ENCODE assay signal across 11 mouse cellular contexts in genomic region chr14:120626223-120626935, GRCm38 (mm10).
DNase-seq lines count a peak whose midpoint lies in the region; ATAC-seq and TF ChIP-seq lines count a peak whose summit lies in the region.
"Had no signal": no experiment of that assay in that cellular context is flagged by ENCODE, and none has a peak within 500 bp of the region (broad histone marks: within the 10 kb centered on the region; RNA-seq: fewer than 3 reads in every experiment).

No protein-coding gene starts in this region.

- WGBS in forebrain, postnatal 0 days, result 54% methylated on average over 9 of the region's 9 CpGs
- 46% methylated on average over 9 of the region's 9 CpGs for WGBS in midbrain, embryonic 15.5 days
- 82% methylated on average over 9 of the region's 9 CpGs for WGBS in heart, adult 2 months

- intact Hi-C loops in heart, adult 2 months (cut with DNase I), result no loop called here
- intact Hi-C loops in gastrocnemius, postnatal 14 days (cut with DNase I; ENCODE audit: low total_unique reads), result no loop called here

- peak; percentile 85 for ATAC-seq in forebrain, postnatal 0 days
- peak; percentile 94 for ATAC-seq in midbrain, embryonic 15.5 days (replicated peaks)

- peak; percentile 25 to 33 for DNase-seq in cerebellum, postnatal 14 days
- no peak for DNase-seq in cerebellum, adult 18-20 months
- DNase-seq in forebrain, postnatal 0 days, result peak; percentile 59
- peak; percentile 25 to 48 for DNase-seq in kidney, postnatal 36 days
- DNase-seq in heart, adult 2 months, result no peak
- DNase-seq in spleen, adult 12 weeks (ENCODE audit: low spot score), result no peak
- DNase-seq in gastrocnemius, postnatal 14 days, result no peak
- DNase-seq: heart, postnatal 36 days had no signal

- H3K4me1 ChIP-seq in forebrain, postnatal 0 days (ENCODE audit: insufficient read depth), result no peaks in the 10 kb centered on the region
- H3K4me1 ChIP-seq in midbrain, embryonic 15.5 days, result peaks cover 7% of the 10 kb centered on the region
- H3K4me1 ChIP-seq in heart, adult 2 months (ENCODE audit: control insufficient read depth, insufficient read depth, low read length), result no peaks in the 10 kb centered on the region
- H3K4me1 ChIP-seq: embryonic facial prominence, embryonic 15.5 days; liver, embryonic 15.5 days had no signal

- no peaks in the 10 kb centered on the region for H3K79me2 ChIP-seq in heart, adult 2 months (replicated peaks; ENCODE audit: control insufficient read depth, insufficient read depth, low read length)

- H3K4me3 ChIP-seq in forebrain, postnatal 0 days (ENCODE audit: low read depth, low read length), result no peak overlapping the region
- no peak overlapping the region for H3K4me3 ChIP-seq in midbrain, embryonic 15.5 days
- H3K4me3 ChIP-seq in heart, adult 2 months, result no peak overlapping the region
- H3K4me3 ChIP-seq: embryonic facial prominence, embryonic 15.5 days; liver, embryonic 15.5 days had no signal

- no peak for TF ChIP-seq POLR2A in heart, adult 2 months (IDR thresholded peaks at IDR 0.05; ENCODE audit: insufficient read depth, low read depth, low read length)

- TF ChIP-seq EP300 in heart, adult 2 months (IDR thresholded peaks at IDR 0.05; ENCODE audit: insufficient read depth, low read depth, low read length), result no peak

- no peaks in the 10 kb centered on the region for H3K9me3 ChIP-seq in forebrain, postnatal 0 days (ENCODE audit: low read length)
- no peaks in the 10 kb centered on the region for H3K9me3 ChIP-seq in midbrain, embryonic 15.5 days
- H3K9me3 ChIP-seq: embryonic facial prominence, embryonic 15.5 days; liver, embryonic 15.5 days had no signal

- H3K9ac ChIP-seq in forebrain, postnatal 0 days, result no peak overlapping the region
- H3K9ac ChIP-seq in midbrain, embryonic 15.5 days, result no peak overlapping the region
- no peak overlapping the region for H3K9ac ChIP-seq in heart, adult 2 months (ENCODE audit: low read depth, low read length)
- H3K9ac ChIP-seq: embryonic facial prominence, embryonic 15.5 days; liver, embryonic 15.5 days had no signal

- H3K4me2 ChIP-seq in forebrain, postnatal 0 days (ENCODE audit: low read depth), result no peak overlapping the region
- H3K4me2 ChIP-seq in midbrain, embryonic 15.5 days, result no peak overlapping the region; the same call in 1 of the 2 replicates
- H3K4me2 ChIP-seq: embryonic facial prominence, embryonic 15.5 days; liver, embryonic 15.5 days had no signal

- H3K27me3 ChIP-seq in forebrain, postnatal 0 days (ENCODE audit: insufficient read depth, low read length), result no peaks in the 10 kb centered on the region
- H3K27me3 ChIP-seq in midbrain, embryonic 15.5 days (replicated peaks), result no peaks in the 10 kb centered on the region
- no peaks in the 10 kb centered on the region for H3K27me3 ChIP-seq in heart, adult 2 months (ENCODE audit: control insufficient read depth, insufficient read depth, low read length)
- H3K27me3 ChIP-seq: embryonic facial prominence, embryonic 15.5 days; liver, embryonic 15.5 days had no signal

- no peak for TF ChIP-seq CTCF in forebrain, postnatal 0 days (IDR thresholded peaks at IDR 0.05; ENCODE audit: low read depth)
- no peak for TF ChIP-seq CTCF in heart, adult 2 months (IDR thresholded peaks at IDR 0.05)

- no peaks in the 10 kb centered on the region for H3K36me3 ChIP-seq in forebrain, postnatal 0 days (ENCODE audit: insufficient read depth)
- H3K36me3 ChIP-seq in midbrain, embryonic 15.5 days (replicated peaks), result no peaks in the 10 kb centered on the region
- no peaks in the 10 kb centered on the region for H3K36me3 ChIP-seq in heart, adult 2 months (ENCODE audit: control insufficient read depth, insufficient read depth, low read length)
- H3K36me3 ChIP-seq: embryonic facial prominence, embryonic 15.5 days; liver, embryonic 15.5 days had no signal

- H3K27ac ChIP-seq in forebrain, postnatal 0 days (ENCODE audit: low read depth, low read length), result peak overlapping the region; percentile 59; the same call in 1 of the 2 replicates
- peak overlapping the region; percentile 84 for H3K27ac ChIP-seq in midbrain, embryonic 15.5 days
- no peak overlapping the region for H3K27ac ChIP-seq in heart, adult 2 months
- H3K27ac ChIP-seq: embryonic facial prominence, embryonic 15.5 days; liver, embryonic 15.5 days had no signal

Comparison
In these comparisons a context has a peak if more than half of its experiments do, and no peak if none do; other contexts are left out.
1. DNase-seq: peak in cerebellum, postnatal 14 days (2 of 2), forebrain, postnatal 0 days (single experiment) and kidney, postnatal 36 days (2 of 2); none in cerebellum, adult 18-20 months (0 of 2), heart, adult 2 months (0 of 2), spleen, adult 12 weeks (single experiment) and gastrocnemius, postnatal 14 days (single experiment).